Mouse (Mus musculus): ENCODE measurements around the gene Rnf216. TPM values are rescaled to one million over a fixed set of nuclear protein-coding genes. Genes with fewer than 3 reads are reported as not detected.

The Rnf216 gene
- polyA plus RNA-seq, 1 experiment: 33.8 TPM

DNA sequence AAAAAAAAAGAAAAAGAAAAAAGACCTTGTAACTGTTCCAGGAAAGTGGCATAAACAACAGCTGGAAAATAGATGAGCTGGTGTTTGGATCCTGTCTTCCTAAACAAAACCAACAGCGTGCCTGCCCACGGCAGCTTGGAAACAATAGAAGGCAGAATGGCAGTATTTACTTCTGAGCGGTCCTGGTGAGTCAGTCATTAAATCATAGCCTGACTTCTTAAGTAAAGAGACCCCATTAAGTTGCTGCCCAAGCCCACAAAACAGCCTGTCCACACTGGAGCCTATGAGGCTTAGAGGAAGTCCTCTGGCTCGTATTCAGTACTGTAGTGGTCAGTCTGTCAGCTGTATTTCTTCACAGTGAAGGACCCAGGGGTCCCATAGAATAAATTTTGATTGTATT, 81.6 kb downstream of the Rnf216 start:
- no peak overlapping the region for H3K27ac ChIP-seq (ENCODE audit: insufficient read depth, low read length)

DNA sequence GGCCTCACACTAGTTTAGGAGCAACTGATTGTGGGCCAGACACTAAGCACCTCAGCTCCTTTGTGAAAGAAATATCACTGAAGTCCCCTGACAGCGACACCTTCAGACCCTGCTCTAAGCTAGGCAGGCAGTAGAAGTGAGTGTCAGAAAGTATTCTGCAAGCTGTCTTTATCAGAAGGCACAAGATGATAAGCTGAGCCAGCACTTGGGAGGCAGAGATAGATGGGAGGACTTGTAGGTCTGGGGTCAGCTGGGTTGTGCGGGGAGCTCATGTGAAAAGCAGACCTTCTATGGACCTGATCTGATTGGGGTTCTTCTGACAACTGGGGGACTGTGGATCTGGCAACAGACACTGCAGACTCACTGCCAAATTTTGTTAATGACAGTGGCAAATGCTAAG, 88.9 kb downstream of the Rnf216 start:
- no peaks in the 10 kb centered on the region; the same call in 1 of the 2 replicates for H3K27me3 ChIP-seq (ENCODE audit: control insufficient read depth, insufficient read depth, low read length)
- H3K4me3 ChIP-seq (replicated peaks; ENCODE audit: insufficient read depth, low read depth, low read length): no peak overlapping the region
- no peak for DNase-seq
- 92% methylated on average over 2 of the region's 2 CpGs for WGBS
- H3K4me1 ChIP-seq (ENCODE audit: control insufficient read depth, insufficient read depth, low read length): no peaks in the 10 kb centered on the region
- TF ChIP-seq POLR2A (IDR thresholded peaks at IDR 0.05; ENCODE audit: borderline replicate concordance, insufficient read depth, low read length): no peak
- TF ChIP-seq CTCF (IDR thresholded peaks at IDR 0.05; ENCODE audit: borderline replicate concordance, insufficient read depth, low read depth, low read length): no peak
- H3K27ac ChIP-seq (ENCODE audit: insufficient read depth, low read length): no peak overlapping the region

More for the DNA sequence above, 81.6 kb downstream of the Rnf216 start:
- 73% methylated on average over 4 of the region's 4 CpGs for WGBS
- no peak for DNase-seq
- Histone ChIP-seq H3K4me1 (ENCODE audit: control insufficient read depth, insufficient read depth, low read length) (no peaks in the 10 kb centered on the region), H3K27me3 (ENCODE audit: control insufficient read depth, insufficient read depth, low read length) (no peaks in the 10 kb centered on the region), H3K4me3 (replicated peaks; ENCODE audit: insufficient read depth, low read depth, low read length) (no peak overlapping the region)
- no peak for TF ChIP-seq CTCF (IDR thresholded peaks at IDR 0.05; ENCODE audit: borderline replicate concordance, insufficient read depth, low read depth, low read length)
- TF ChIP-seq POLR2A (IDR thresholded peaks at IDR 0.05; ENCODE audit: borderline replicate concordance, insufficient read depth, low read length): no peak

DNA sequence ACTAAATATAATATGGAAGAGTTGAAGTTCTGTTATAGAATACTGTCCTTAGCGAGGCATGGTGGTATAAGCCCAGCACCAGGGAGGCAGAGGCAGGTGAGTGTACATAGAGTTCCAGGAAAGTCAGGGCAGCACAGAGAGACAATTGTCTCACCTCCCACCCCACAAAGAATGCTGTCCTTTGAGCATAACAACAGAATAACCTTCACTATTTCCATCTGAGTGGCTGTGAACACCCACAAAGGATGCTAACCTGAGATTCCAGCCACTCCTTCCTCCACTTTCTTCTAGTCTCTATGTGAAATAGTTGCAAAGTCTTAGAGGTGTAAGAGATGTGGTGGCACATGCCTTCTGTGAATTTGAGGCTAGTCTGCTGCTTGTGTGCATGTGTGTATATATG, 89.8 kb downstream of the Rnf216 start:
- Histone ChIP-seq H3K4me1 (ENCODE audit: control insufficient read depth, insufficient read depth, low read length) (no peaks in the 10 kb centered on the region), H3K4me3 (replicated peaks; ENCODE audit: insufficient read depth, low read depth, low read length) (no peak overlapping the region), H3K27ac (ENCODE audit: insufficient read depth, low read length) (no peak overlapping the region), H3K27me3 (ENCODE audit: control insufficient read depth, insufficient read depth, low read length) (no peaks in the 10 kb centered on the region; the same call in 1 of the 2 replicates)
- 100% methylated on average over 1 of the region's 1 CpGs for WGBS
- no peak for DNase-seq
- no peak for TF ChIP-seq POLR2A (IDR thresholded peaks at IDR 0.05; ENCODE audit: borderline replicate concordance, insufficient read depth, low read length)

DNA sequence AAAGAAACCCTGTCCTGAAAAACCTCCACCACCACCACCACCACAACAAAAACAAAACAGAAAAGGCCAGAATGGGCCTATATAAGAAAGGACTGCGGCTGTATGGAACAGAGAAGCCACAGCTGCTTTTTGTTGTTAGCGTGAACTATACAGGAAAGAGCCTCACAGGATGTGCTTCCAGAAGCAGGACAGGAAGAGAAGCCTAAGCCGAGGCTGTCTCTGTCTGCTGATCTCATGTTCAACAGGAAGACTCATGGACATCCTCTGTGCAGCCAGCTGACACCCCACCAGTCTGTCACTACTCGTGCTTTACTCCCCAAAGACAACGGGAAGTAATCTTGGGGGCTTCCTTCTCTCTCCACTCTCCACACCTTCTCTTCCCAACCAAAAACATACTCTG, 95.4 kb downstream of the Rnf216 start:
- no peak overlapping the region for H3K4me3 ChIP-seq (replicated peaks; ENCODE audit: insufficient read depth, low read depth, low read length)
- WGBS: 82% methylated on average over 5 of the region's 5 CpGs
- TF ChIP-seq POLR2A (IDR thresholded peaks at IDR 0.05; ENCODE audit: borderline replicate concordance, insufficient read depth, low read length) (no peak), CTCF (IDR thresholded peaks at IDR 0.05; ENCODE audit: borderline replicate concordance, insufficient read depth, low read depth, low read length) (no peak)
- DNase-seq: no peak
- H3K27ac ChIP-seq (ENCODE audit: insufficient read depth, low read length): no peak overlapping the region
- H3K27me3 ChIP-seq (ENCODE audit: control insufficient read depth, insufficient read depth, low read length): no peaks in the 10 kb centered on the region
- H3K4me1 ChIP-seq (ENCODE audit: control insufficient read depth, insufficient read depth, low read length): no peaks in the 10 kb centered on the region

DNA sequence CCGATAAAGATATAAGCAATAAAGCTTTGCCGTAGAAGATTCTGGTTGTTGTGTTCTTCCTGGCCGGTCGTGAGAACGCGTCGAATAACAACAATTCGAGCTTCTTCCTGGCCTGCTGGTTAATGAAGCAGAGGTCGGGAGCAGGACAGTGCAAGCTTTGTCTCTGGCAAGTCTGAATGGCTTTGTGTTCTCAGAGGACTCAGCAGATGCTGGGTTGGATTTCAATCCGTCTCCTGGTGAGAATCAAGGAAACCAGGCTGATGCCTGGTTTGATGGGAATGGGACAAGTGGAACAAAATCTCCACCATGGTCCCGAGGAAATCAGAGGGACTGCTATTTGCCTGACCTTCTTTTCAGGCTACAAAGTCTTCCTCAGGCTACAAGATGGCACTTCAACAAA, 103.4 kb downstream of the Rnf216 start:
- Histone ChIP-seq H3K4me1 (ENCODE audit: control insufficient read depth, insufficient read depth, low read length) (0 out of 2 replicates have a peak, but pooled peaks cover 3% of the 10 kb centered on the region), H3K27ac (ENCODE audit: insufficient read depth, low read length) (peak overlapping the region; percentile 74; the same call in 1 of the 2 replicates), H3K4me3 (replicated peaks; ENCODE audit: insufficient read depth, low read depth, low read length) (no peak overlapping the region), H3K27me3 (ENCODE audit: control insufficient read depth, insufficient read depth, low read length) (no peaks in the 10 kb centered on the region)
- TF ChIP-seq CTCF (IDR thresholded peaks at IDR 0.05; ENCODE audit: borderline replicate concordance, insufficient read depth, low read depth, low read length) (no peak), POLR2A (IDR thresholded peaks at IDR 0.05; ENCODE audit: borderline replicate concordance, insufficient read depth, low read length) (no peak)
- 34% methylated on average over 11 of the region's 11 CpGs for WGBS
- DNase-seq: peak in 1 of 2 experiments; percentile 24

DNA sequence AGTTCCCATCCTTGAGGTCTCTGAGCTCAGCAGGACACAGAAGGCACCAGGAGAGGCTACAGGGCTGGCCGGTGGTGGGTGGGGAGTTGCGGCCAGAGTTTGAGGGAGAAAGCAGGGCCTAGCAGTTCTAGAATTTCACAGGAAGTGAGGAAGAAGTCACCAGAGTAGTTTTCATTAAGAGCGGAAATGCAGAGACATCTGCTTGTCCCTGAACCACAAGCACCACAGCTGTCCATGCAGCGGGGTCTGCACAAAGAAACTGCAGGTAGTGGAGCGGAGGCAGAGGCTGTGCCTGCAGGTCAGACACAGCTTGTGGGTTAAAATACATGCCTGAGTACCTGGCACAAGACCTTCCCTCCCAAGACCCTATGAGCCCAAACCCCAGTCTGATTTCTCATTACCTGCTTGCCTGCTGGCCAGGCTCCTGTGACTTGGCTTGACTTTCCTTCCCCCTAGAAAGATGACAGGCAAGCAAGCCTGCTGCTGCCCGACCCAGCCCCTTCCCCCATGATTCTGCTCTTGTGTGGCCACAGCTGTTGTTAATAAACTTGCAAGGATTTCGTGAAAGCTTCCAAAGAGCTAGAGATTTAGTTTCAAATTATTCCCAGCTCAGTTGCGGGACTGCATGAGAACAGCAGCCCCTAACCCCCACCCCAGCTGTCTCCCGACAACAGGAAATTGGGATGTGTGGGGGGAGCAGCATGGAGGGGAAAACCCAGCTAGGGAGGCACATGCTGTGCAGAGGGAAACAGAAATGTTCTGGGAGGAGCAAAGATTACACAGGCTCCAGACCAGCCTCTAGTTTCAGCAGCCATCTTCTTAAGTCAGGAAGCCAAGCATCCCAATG, 111.9 kb downstream of the Rnf216 start:
- Histone ChIP-seq H3K27me3 (ENCODE audit: control insufficient read depth, insufficient read depth, low read length) (no peaks in the 10 kb centered on the region), H3K4me1 (ENCODE audit: control insufficient read depth, insufficient read depth, low read length) (no peaks in the 10 kb centered on the region), H3K27ac (ENCODE audit: insufficient read depth, low read length) (peak overlapping the region; percentile 7; the same call in 1 of the 2 replicates), H3K4me3 (replicated peaks; ENCODE audit: insufficient read depth, low read depth, low read length) (no peak overlapping the region)
- 46% methylated on average over 9 of the region's 9 CpGs for WGBS
- TF ChIP-seq CTCF (IDR thresholded peaks at IDR 0.05; ENCODE audit: borderline replicate concordance, insufficient read depth, low read depth, low read length): no peak
- TF ChIP-seq POLR2A (IDR thresholded peaks at IDR 0.05; ENCODE audit: borderline replicate concordance, insufficient read depth, low read length): no peak
- no peak for DNase-seq

DNA sequence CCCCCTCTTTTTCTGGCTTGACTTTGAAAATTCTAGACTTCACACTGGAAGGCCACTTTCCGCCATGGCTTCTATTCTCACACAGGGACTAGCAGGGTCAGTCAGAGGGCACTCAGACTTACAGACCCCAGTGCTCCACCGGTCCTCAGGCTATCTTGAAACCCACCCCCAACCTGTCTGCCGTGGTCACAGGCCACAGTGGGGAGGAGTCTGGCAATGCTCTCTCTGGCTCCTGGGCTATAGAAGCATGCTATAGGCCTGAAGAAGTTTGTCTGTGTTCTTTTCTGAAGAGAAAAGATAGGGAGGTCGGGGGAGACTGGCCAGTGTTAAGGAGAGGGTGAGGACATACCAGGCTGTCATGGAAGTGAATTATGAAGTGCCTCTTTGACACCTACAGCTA, 112.7 kb downstream of the Rnf216 start:
- WGBS: 63% methylated on average over 4 of the region's 4 CpGs
- no peak for DNase-seq
- Histone ChIP-seq H3K27me3 (ENCODE audit: control insufficient read depth, insufficient read depth, low read length) (no peaks in the 10 kb centered on the region), H3K4me3 (replicated peaks; ENCODE audit: insufficient read depth, low read depth, low read length) (no peak overlapping the region), H3K27ac (ENCODE audit: insufficient read depth, low read length) (no peak overlapping the region), H3K4me1 (ENCODE audit: control insufficient read depth, insufficient read depth, low read length) (no peaks in the 10 kb centered on the region)
- TF ChIP-seq CTCF (IDR thresholded peaks at IDR 0.05; ENCODE audit: borderline replicate concordance, insufficient read depth, low read depth, low read length) (no peak), POLR2A (IDR thresholded peaks at IDR 0.05; ENCODE audit: borderline replicate concordance, insufficient read depth, low read length) (no peak)

DNA sequence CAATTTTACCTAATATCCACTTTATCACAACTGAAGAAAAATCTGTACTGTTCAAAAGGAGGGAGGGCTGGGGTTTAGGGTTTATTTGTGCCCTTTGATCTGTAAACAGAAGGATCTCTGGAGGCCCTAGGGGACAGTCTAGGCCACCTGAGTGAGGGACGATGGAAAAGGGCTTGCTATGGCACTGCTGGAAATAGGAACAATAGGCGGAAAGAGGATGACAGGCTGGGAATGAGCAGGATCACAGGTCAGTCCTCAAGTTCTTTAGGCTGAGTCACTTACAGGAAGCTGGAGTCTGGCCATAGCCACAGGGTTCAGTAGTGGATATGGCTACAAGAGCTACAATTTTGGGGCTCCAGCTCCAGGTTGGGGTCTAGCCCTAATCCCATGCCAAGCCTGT, 114.6 kb downstream of the Rnf216 start:
- TF ChIP-seq POLR2A (IDR thresholded peaks at IDR 0.05; ENCODE audit: borderline replicate concordance, insufficient read depth, low read length) (no peak), CTCF (IDR thresholded peaks at IDR 0.05; ENCODE audit: borderline replicate concordance, insufficient read depth, low read depth, low read length) (no peak)
- no peak overlapping the region for H3K27ac ChIP-seq (ENCODE audit: insufficient read depth, low read length)
- no peak for DNase-seq
- no peaks in the 10 kb centered on the region for H3K4me1 ChIP-seq (ENCODE audit: control insufficient read depth, insufficient read depth, low read length)
- no peaks in the 10 kb centered on the region for H3K27me3 ChIP-seq (ENCODE audit: control insufficient read depth, insufficient read depth, low read length)
- WGBS: 57% methylated on average over 2 of the region's 2 CpGs
- no peak overlapping the region for H3K4me3 ChIP-seq (replicated peaks; ENCODE audit: insufficient read depth, low read depth, low read length)

Data from cerebellum, adult 2 months (tissue).